Mouse (Mus musculus) small intestine, adult 2 months (tissue): Measurements from ENCODE around the gene Vps18.

Experiments
- CTCF ChIP-seq: fragments of 200-500 bp; IDR thresholded peaks from 2 replicates; pipeline ENCODE4 v1.5.1; 2012; ENCODE audit warnings: low read depth, mild to moderate bottlenecking, control low read depth, inconsistent platforms, low read length, moderate library complexity, mixed read lengths; ENCODE audit not compliant: insufficient replicate concordance, insufficient read length; ENCODE audit errors: extremely low read depth
- POLR2A ChIP-seq: fragments of 200-500 bp; IDR thresholded peaks from 2 replicates; pipeline ENCODE4 v1.6.1; 2012; ENCODE audit warnings: low read depth, mild to moderate bottlenecking, control low read depth, inconsistent platforms, low read length, moderate library complexity

GRCm38 (mm10) chr2:119294411-119294810 is 5.9 kb downstream of the Vps18 start:
- TF ChIP-seq CTCF (no peak), POLR2A (no peak)
